Mouse (Mus musculus) urinary bladder, postnatal 10 days (tissue): ENCODE results near the gene Gm20388.

Experiments
- DNase-seq: peaks from one replicate; pipeline ENCODE4 v3.0.0; 2022; ENCODE audit warnings: low spot score

Gm20388 gene

DNA sequence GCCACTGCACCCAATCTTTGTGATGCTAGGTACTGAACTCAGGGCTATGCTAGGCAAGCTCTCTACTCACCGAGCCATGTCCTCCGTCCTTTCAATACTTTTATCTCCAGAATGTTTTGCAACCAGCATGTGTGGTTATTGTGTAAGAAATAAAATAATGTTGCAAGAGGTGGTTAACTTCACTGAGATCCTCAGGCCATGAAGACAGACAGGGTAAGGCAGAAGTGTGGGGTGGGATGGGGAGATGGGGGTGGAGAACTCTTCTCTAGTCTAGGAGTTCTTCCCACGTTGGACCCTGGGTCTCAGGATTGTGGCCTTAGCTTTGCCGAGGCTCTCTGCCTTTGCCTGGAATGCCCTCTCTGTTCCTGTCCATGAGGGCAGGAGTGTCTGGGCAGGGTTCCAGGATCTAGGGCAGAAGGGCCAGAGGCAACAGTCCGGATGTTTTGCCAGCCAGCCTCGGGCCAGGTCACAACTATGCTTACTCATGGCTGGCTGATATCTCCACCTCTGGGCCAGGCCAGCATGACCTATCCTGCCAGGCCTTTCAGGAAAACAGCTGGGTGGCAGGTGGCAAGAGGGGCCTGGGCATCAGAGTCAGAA is 1785.0 kb downstream of the Gm20388 start:
- no peak for DNase-seq

DNA sequence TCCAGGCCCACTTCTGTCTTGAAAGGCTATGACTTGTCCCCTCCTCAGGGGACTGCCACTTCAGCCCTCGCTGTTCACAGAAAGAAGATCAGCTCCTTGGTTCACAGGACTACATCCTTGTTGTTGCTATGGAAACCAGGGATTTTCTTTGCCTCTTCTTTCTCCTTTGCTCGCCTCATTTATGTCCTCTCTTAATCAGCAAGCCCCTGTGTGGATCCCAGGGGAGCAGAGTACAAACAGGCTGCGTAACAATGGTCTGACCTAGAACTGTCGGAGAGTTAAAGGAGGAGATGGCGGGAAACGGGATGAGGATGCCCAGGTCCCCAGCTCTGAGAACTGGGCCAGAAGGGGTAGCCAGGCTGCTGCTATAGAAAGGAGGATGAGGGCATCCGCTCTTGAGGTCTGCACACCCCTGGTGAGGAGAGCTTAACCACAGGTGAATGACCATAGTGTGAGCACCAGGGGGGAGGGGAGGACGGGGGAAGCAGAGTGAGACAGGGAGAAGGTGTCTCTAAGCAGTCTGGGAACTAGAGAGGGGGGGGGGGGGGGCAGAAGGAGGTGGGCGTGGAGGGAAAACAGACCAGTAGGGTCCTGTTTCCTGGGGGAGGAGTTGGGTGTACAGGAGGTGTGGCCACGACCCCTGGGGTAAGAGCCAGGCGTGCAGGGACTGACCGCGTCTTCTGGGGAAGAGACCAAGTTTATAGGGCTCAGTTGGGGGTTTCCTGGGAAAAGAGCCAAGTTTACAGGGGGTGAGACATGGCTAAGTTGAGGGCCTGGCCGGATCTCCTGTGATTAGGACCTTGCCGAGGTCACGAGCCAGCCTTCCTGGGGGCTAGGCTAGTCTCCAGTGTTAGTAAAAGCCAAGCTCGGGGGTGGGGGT is 1787.3 kb downstream of the Gm20388 start:
- DNase-seq: no peak

GRCm38 (mm10) chr8:121698615-121699101 is 1788.0 kb downstream of the Gm20388 start:
- DNase-seq: no peak

DNA sequence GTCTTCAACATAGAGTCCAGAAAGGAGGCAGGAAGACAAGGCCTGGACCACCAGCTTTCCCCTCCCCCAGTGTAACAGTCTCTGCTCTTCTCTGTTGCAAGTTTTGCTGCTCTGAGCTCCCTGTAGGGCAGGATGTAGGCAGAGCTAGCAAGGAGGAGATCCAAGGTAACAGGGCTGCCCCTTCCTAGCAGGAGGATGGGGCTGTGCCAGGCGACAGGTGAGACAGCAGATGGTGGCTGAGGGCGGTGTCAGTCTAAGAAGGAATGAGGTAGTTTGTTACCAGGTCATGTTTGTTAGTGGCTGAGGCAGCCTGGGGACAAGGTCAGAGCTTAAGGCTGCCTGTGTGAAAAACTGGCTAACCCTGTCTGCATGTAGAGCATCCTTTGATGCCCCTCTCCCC is 1789.3 kb downstream of the Gm20388 start:
- DNase-seq: no peak

- no peak for DNase-seq
Observed at GRCm38 (mm10) chr8:121705174-121705573, 1794.5 kb downstream of the Gm20388 start.

DNA sequence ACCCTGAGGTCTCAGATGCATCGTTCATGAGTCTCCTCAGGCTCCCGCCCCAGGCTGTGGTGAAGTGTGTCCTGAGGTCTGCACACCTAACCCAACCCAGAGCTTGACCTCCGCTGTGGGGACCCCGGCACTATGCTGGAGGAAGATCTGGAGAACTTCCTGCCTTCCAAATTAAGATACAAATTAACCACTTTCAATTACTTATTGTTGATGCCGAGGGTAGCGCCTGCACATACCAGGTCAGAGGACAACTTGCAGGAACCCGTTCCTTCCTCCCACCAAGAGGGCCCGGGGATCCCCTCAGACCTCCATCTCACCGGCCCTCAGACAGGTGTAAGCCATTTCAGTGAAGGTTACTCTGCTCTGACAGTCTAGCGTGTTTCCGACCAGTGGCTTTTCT is 1796.3 kb downstream of the Gm20388 start:
- no peak for DNase-seq

- no peak for DNase-seq
Observed at GRCm38 (mm10) chr8:121708406-121708805, 1797.8 kb downstream of the Gm20388 start.

GRCm38 (mm10) chr8:121717502-121717901 is 1806.9 kb downstream of the Gm20388 start:
- DNase-seq: no peak

DNA sequence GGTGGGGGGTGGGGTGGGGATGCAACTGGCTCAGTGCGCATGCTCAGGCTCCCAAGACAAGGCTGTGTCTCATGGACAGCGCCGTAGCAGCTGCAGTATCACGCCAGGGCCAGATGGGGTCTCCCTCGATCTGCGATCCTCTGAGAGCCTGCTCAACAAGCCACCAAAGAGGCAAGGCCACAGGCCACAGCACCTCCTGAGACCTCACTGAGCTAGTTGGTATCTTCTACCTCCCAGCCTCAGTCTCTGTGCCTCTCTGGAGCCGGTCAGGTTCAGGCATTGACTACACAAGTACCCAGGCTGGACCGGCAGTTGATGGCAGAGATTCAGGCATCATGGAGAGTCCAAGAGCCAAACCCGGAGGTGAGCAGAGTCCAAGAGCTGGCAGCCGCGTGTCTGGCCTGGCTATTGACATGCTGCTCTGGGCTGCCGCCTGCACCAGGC is 1807.4 kb downstream of the Gm20388 start:
- DNase-seq: no peak

DNA sequence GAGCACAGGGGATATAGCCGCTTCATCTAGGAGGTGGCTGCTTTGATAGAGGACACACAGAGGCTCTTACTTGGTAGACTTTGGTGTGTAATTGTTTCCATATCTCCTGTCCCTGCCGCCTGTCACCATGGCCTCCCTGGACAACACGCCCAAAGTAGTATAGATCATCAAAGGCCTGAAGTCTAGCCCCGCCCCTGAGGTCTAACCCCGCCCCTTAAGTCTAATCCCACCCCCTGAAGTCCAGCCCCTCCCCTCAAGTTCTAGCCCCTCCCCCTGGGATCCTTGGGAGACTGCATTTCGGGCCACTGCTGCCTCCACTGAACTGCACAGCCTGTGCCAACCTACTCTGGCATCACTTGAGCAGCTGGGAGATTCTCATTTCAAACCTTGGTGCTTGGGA is 1808.3 kb downstream of the Gm20388 start:
- DNase-seq: no peak

DNA sequence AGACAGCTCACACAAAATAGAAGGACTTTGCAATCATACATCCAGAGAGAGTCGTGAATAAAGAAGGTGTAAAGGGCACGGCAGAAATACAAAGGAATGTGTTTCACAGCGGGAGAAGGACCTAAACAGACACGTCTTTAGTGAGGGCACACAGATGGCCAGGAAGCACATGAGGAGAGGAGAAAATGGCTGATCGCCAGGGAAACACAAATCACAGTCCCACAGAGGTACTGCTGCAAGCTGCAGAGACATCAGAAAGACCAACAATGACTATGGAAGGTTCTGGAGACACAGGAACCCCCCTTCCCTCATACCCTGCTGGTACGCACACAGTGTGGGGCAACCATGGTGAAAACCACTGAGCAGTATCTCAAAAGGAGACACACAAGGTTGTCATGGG is 1810.4 kb downstream of the Gm20388 start:
- no peak for DNase-seq

- DNase-seq: no peak
Observed at GRCm38 (mm10) chr8:121723846-121724245, 1813.2 kb downstream of the Gm20388 start.

GRCm38 (mm10) chr8:121727164-121727563 is 1816.5 kb downstream of the Gm20388 start:
- no peak for DNase-seq

DNA sequence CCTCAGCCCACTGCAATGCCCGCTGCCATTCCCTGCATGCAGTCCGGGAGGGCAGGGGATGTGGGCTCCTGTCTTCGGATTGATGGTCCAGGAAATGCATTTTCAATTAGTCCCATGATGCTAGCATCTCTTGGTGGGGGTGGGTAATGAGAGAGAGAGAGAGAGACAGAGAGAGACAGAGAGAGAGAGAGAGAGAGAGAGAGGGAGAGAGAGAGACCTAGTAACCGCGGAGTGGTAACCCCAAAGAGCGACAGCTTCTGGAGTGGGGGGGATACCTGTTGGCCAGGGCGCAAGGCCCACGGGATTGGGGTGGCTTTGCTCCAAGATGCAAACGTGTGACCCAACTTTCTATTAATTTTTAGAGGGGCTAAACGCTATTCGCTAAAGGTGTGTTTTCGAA is 1818.7 kb downstream of the Gm20388 start, which contains the start of gene Jph3:
Gene Jph3, plus strand, starts transcription at position 301 of the 400 bp plus-strand sequence.
- DNase-seq: no peak

DNA sequence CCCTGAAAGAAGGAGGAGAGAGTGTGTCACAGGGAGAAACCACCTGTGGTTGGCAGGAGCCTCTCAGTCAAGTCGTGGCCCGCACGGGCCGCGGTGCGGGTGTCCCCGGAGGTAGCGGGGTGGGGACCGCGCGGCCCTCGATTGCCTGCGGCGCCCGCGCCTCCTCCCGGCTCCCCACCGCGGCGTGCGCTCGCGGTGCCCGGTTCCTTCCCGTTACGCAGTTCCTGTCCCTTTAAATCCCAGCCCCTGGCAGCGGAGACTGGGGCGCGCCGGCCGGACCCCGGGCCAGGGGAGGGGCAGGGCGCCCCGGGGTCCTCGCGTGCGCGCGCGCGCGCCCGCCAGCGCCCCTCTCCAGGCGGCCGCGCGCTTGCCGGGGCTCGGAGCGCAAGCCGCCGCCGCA is 1819.1 kb downstream of the Gm20388 start:
- DNase-seq: no peak

DNA sequence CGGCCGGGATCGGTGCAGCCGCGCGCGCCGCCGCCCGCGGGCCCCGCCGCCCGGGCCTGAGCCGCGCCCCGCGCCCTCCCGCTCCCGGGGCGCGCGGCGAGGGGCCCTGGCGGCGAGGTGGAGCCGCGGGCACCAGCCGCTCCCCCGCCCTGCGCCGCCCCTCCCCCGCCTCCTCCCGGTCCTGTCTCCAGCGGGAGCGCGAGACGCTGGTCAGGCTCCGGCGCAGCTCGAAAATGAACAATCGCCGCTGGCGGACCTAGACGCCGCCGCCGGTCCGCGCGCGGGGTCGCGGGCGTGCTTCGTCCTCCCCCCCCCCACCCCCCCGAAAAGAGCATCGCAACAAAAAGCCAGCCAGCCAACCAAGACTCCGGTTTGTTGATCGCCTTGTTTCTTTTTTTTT is 1819.5 kb downstream of the Gm20388 start:
- DNase-seq: no peak

GRCm38 (mm10) chr8:121730646-121731045 is 1820.0 kb downstream of the Gm20388 start:
- no peak for DNase-seq

DNA sequence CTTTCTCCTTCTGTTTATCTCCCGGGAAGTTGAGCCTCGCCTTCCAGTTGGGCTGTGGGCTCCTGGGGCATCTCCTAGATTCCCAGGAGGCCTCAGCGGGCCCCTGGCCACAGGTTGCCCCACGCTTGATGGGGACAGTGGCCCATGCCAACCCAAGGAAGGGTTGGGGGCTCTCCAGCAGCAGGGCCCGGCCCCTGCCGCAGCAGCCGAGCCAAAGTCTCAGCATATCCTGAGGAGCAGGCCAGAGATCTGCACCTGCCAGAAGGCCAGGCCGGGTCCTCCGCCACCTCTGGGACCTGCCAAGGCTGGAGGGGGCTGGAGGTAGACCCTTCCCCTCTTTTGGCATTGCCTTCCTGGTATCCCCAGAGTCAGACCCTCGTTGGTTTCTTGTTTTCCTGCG is 1820.4 kb downstream of the Gm20388 start:
- no peak for DNase-seq

DNA sequence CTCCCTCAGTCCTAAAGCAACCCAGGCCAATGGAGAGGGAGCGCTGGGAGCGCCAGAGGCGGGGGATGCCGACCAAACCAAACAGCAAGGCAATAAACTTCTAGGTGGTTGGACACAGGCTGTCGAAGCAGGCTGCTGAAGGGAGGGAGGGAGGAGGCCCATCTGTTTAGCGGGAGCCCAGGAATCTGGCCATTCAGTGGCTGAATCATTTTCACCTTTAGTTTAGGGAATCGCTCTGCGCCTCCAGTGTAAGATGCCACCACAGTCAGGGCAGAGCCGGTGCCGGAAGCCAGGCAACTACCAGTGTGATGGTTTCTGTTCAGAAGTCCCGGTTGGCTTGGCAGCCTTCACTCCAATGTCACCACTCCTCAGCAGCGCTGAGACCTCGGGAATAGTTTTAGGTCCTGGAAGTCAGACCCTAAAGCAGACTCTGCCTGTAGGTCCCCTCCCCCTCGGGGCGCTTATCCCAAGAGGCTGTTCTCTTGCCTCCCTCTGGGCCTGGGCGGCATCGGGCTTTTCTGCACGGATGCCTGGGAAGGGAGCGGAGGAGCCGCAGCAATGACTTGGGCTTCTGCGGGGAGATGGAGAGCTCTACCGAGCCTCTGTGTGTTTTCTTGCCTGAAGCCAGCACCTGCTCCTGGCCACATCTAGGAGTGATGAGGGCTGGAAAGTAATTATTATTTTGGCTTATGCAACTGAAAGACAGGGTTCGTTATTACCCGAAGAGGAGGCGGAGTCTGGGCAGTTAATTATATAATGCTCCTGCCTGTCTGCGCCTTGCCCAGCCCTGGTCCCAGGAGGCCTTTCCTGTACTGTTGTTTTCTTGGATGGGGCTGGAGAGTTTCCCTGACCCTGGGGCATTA is 1821.1 kb downstream of the Gm20388 start:
- no peak for DNase-seq

DNA sequence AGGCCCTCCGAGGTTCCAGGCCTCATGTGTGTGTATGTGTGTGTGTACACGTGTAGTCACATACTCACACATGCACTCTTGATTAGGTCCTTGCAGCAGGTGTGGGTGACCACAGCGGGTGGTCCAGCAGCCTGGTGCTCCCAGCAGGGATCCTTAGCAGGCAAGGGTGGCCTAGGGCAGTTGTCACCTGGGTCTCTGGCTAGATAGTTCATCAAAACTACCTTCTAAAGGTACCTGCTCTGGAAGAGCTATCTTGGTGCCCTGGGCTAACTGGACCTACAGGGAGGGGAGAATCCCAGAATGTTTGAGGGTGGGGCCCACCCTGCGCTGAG is 1821.7 kb downstream of the Gm20388 start:
- no peak for DNase-seq

GRCm38 (mm10) chr8:121734262-121734661 is 1823.6 kb downstream of the Gm20388 start:
- DNase-seq: no peak

- no peak for DNase-seq
Observed at GRCm38 (mm10) chr8:121736236-121736635, 1825.6 kb downstream of the Gm20388 start.
